Mouse (Mus musculus) megakaryocyte progenitor cell, adult 5-6 weeks (primary cell): Measurements from ENCODE around the gene Ankrd35. TPM values are rescaled to one million over a fixed set of nuclear protein-coding genes. Genes with fewer than 3 reads are reported as not detected.

Source experiments
- ATAC-seq: replicated peaks from 2 replicates; pipeline ENCODE4 v1.8.0; 2016; ENCODE audit warnings: mild to moderate bottlenecking, moderate TSS enrichment, inconsistent platforms; ENCODE audit not compliant: poor library complexity
- total RNA-seq, 2 experiments: library from RNA; stranded (forward) in 1 of 2; stranded (reverse) in 1 of 2; fragments of 157-497, 149-512 nt in 1 of 2; fragments of 200-1000 nt in 1 of 2; gene quantifications; 2 replicates each; pipeline versions ENCODE4 v1.2.3 to v1.2.4; 2015 to 2017

Gene Ankrd35
- total RNA-seq, 2 experiments from 2014 or later, result not detected

GRCm38 (mm10) chr3:96740279-96740678 lies 70.3 kb downstream of the Ankrd35 start:
- peak; percentile 68 for ATAC-seq

Other genes starting within 250 kb of the Ankrd35 start
- gene BC107364, start 217.8 kb upstream of the Ankrd35 start, total RNA-seq (2015), result not detected in 2 replicates
- gene BC107364, start 217.8 kb upstream of the Ankrd35 start, total RNA-seq (2017), result not detected in 2 replicates
- not detected in 2 replicates for gene Hfe2, start 145.0 kb upstream of the Ankrd35 start, total RNA-seq (2015)
- gene Hfe2, start 145.0 kb upstream of the Ankrd35 start, total RNA-seq (2017), result not detected in 2 replicates
- 103 and 139 TPM in 2 replicates for gene Txnip, start 112.2 kb upstream of the Ankrd35 start, total RNA-seq (2015)
- 94.6 and 128 TPM in 2 replicates for gene Txnip, start 112.2 kb upstream of the Ankrd35 start, total RNA-seq (2017)
- gene Gm16253, start 93.1 kb upstream of the Ankrd35 start, total RNA-seq (2015), result not detected in 2 replicates
- not detected in 2 replicates for gene Gm16253, start 93.1 kb upstream of the Ankrd35 start, total RNA-seq (2017)
- 27.0 and 30.4 TPM in 2 replicates for gene Polr3gl, start 76.0 kb upstream of the Ankrd35 start, total RNA-seq (2015)
- 50.7 and 59.5 TPM in 2 replicates for gene Polr3gl, start 76.0 kb upstream of the Ankrd35 start, total RNA-seq (2017)
- not detected in 2 replicates for gene Ankrd34a, start 73.5 kb upstream of the Ankrd35 start, total RNA-seq (2015)
- gene Ankrd34a, start 73.5 kb upstream of the Ankrd35 start, total RNA-seq (2017), result not detected in 2 replicates
- gene Lix1l, start 69.0 kb upstream of the Ankrd35 start, total RNA-seq (2015), result 0.89 and 3.0 TPM in 2 replicates
- gene Lix1l, start 69.0 kb upstream of the Ankrd35 start, total RNA-seq (2017), result 0.83 and 2.3 TPM in 2 replicates
- gene Rbm8a, start 40.2 kb upstream of the Ankrd35 start, total RNA-seq (2015), result 116 and 119 TPM in 2 replicates
- gene Rbm8a, start 40.2 kb upstream of the Ankrd35 start, total RNA-seq (2017), result 58.2 and 64.5 TPM in 2 replicates
- 26.4 and 30.8 TPM in 2 replicates for gene Pex11b, start 34.8 kb upstream of the Ankrd35 start, total RNA-seq (2015)
- gene Pex11b, start 34.8 kb upstream of the Ankrd35 start, total RNA-seq (2017), result 17.5 and 18.9 TPM in 2 replicates
- 0.10 TPM in 1 of 2 replicates, not detected in the other for gene Gm42957, start 34.7 kb upstream of the Ankrd35 start, total RNA-seq (2015)
- gene Gm42957, start 34.7 kb upstream of the Ankrd35 start, total RNA-seq (2017), result not detected in 2 replicates
- 0.79 and 1.2 TPM in 2 replicates for gene Itga10, start 24.5 kb upstream of the Ankrd35 start, total RNA-seq (2015)
- gene Itga10, start 24.5 kb upstream of the Ankrd35 start, total RNA-seq (2017), result 0.07 TPM in 1 of 2 replicates, not detected in the other
- 4.0 and 8.1 TPM in 2 replicates for gene Pias3, start 26.3 kb downstream of the Ankrd35 start, total RNA-seq (2015)
- 2.6 and 6.7 TPM in 2 replicates for gene Pias3, start 26.3 kb downstream of the Ankrd35 start, total RNA-seq (2017)
- 0.59 TPM in 1 of 2 replicates, not detected in the other for gene Nudt17, start 38.4 kb downstream of the Ankrd35 start, total RNA-seq (2015)
- not detected in 2 replicates for gene Nudt17, start 38.4 kb downstream of the Ankrd35 start, total RNA-seq (2017)
- gene Polr3c, start 57.5 kb downstream of the Ankrd35 start, total RNA-seq (2015), result 31.2 and 35.2 TPM in 2 replicates
- 19.8 and 27.7 TPM in 2 replicates for gene Polr3c, start 57.5 kb downstream of the Ankrd35 start, total RNA-seq (2017)
- gene Rnf115, start 57.5 kb downstream of the Ankrd35 start, total RNA-seq (2015), result 71.4 and 76.5 TPM in 2 replicates
- gene Rnf115, start 57.5 kb downstream of the Ankrd35 start, total RNA-seq (2017), result 70.7 and 81.6 TPM in 2 replicates
- not detected in 2 replicates for gene Pdzk1, start 159.2 kb downstream of the Ankrd35 start, total RNA-seq (2015)
- gene Pdzk1, start 159.2 kb downstream of the Ankrd35 start, total RNA-seq (2017), result not detected in 2 replicates
- gene Cd160, start 159.2 kb downstream of the Ankrd35 start, total RNA-seq (2015), result 0.98 and 2.1 TPM in 2 replicates
- 0.57 TPM in 1 of 2 replicates, not detected in the other for gene Cd160, start 159.2 kb downstream of the Ankrd35 start, total RNA-seq (2017)
- 0.17 TPM in 1 of 2 replicates, not detected in the other for gene Gja5, start 234.6 kb downstream of the Ankrd35 start, total RNA-seq (2015)
- gene Gja5, start 234.6 kb downstream of the Ankrd35 start, total RNA-seq (2017), result not detected in 2 replicates
- gene Gpr89, start 235.2 kb downstream of the Ankrd35 start, total RNA-seq (2015), result 17.4 and 29.7 TPM in 2 replicates
- gene Gpr89, start 235.2 kb downstream of the Ankrd35 start, total RNA-seq (2017), result 20.0 and 32.5 TPM in 2 replicates